Mouse (Mus musculus): Measurements from ENCODE around the gene Nucb2. TPM values are rescaled to one million over a fixed set of nuclear protein-coding genes. Genes with fewer than 3 reads are reported as not detected.

The Nucb2 gene
- 11.9 and 19.0 TPM in 2 replicates for total RNA-seq (2015; ENCODE audit: low replicate concordance)
- total RNA-seq (2017; ENCODE audit: low replicate concordance), result 26.5 and 28.2 TPM in 2 replicates

- peak; percentile 67 for ATAC-seq (replicated peaks; ENCODE audit: low FRiP score, poor library complexity, severe bottlenecking)
Observed at GRCm38 (mm10) chr7:116503879-116504817, at the start of gene Nucb2. Gene Nucb2, plus strand, starts transcription at chr7:116504369.

- ATAC-seq (replicated peaks; ENCODE audit: low FRiP score, poor library complexity, severe bottlenecking), result no peak
Observed at GRCm38 (mm10) chr7:116456964-116457363, 47.2 kb upstream of the Nucb2 start.

GRCm38 (mm10) chr7:116457391-116457790 lies 46.8 kb upstream of the Nucb2 start:
- no peak for ATAC-seq (replicated peaks; ENCODE audit: low FRiP score, poor library complexity, severe bottlenecking)

- no peak for ATAC-seq (replicated peaks; ENCODE audit: low FRiP score, poor library complexity, severe bottlenecking)
Observed at GRCm38 (mm10) chr7:116458985-116459441, 45.2 kb upstream of the Nucb2 start.

- no peak for ATAC-seq (replicated peaks; ENCODE audit: low FRiP score, poor library complexity, severe bottlenecking)
Observed at GRCm38 (mm10) chr7:116462114-116462513, 42.1 kb upstream of the Nucb2 start.

- ATAC-seq (replicated peaks; ENCODE audit: low FRiP score, poor library complexity, severe bottlenecking), result no peak
Observed at GRCm38 (mm10) chr7:116475836-116476235, 28.3 kb upstream of the Nucb2 start.

- no peak for ATAC-seq (replicated peaks; ENCODE audit: low FRiP score, poor library complexity, severe bottlenecking)
Observed at GRCm38 (mm10) chr7:116476264-116476663, 27.9 kb upstream of the Nucb2 start.

- no peak for ATAC-seq (replicated peaks; ENCODE audit: low FRiP score, poor library complexity, severe bottlenecking)
Observed at GRCm38 (mm10) chr7:116483106-116483505, 21.1 kb upstream of the Nucb2 start.

GRCm38 (mm10) chr7:116483782-116484181 lies 20.4 kb upstream of the Nucb2 start:
- no peak for ATAC-seq (replicated peaks; ENCODE audit: low FRiP score, poor library complexity, severe bottlenecking)

- no peak for ATAC-seq (replicated peaks; ENCODE audit: low FRiP score, poor library complexity, severe bottlenecking)
Observed at GRCm38 (mm10) chr7:116484213-116484612, 20.0 kb upstream of the Nucb2 start.

- no peak for ATAC-seq (replicated peaks; ENCODE audit: low FRiP score, poor library complexity, severe bottlenecking)
Observed at GRCm38 (mm10) chr7:116485062-116485601, 19.0 kb upstream of the Nucb2 start.

- no peak for ATAC-seq (replicated peaks; ENCODE audit: low FRiP score, poor library complexity, severe bottlenecking)
Observed at GRCm38 (mm10) chr7:116491113-116491512, 13.1 kb upstream of the Nucb2 start.

- no peak for ATAC-seq (replicated peaks; ENCODE audit: low FRiP score, poor library complexity, severe bottlenecking)
Observed at GRCm38 (mm10) chr7:116493267-116494003, 10.7 kb upstream of the Nucb2 start.

GRCm38 (mm10) chr7:116494618-116495017 lies 9.6 kb upstream of the Nucb2 start:
- no peak for ATAC-seq (replicated peaks; ENCODE audit: low FRiP score, poor library complexity, severe bottlenecking)

- no peak for ATAC-seq (replicated peaks; ENCODE audit: low FRiP score, poor library complexity, severe bottlenecking)
Observed at GRCm38 (mm10) chr7:116496760-116497159, 7.4 kb upstream of the Nucb2 start.

GRCm38 (mm10) chr7:116504818-116505170 lies 625 bp downstream of the Nucb2 start:
- no peak for ATAC-seq (replicated peaks; ENCODE audit: low FRiP score, poor library complexity, severe bottlenecking)

GRCm38 (mm10) chr7:116514030-116514429 lies 9.9 kb downstream of the Nucb2 start:
- ATAC-seq (replicated peaks; ENCODE audit: low FRiP score, poor library complexity, severe bottlenecking), result no peak

- no peak for ATAC-seq (replicated peaks; ENCODE audit: low FRiP score, poor library complexity, severe bottlenecking)
Observed at GRCm38 (mm10) chr7:116514546-116514945, 10.4 kb downstream of the Nucb2 start.

GRCm38 (mm10) chr7:116515059-116515458 lies 10.9 kb downstream of the Nucb2 start:
- no peak for ATAC-seq (replicated peaks; ENCODE audit: low FRiP score, poor library complexity, severe bottlenecking)

GRCm38 (mm10) chr7:116515514-116516135 lies 11.5 kb downstream of the Nucb2 start:
- ATAC-seq (replicated peaks; ENCODE audit: low FRiP score, poor library complexity, severe bottlenecking), result no peak
